Mouse (Mus musculus) erythroblast, embryonic 14.5 days (primary cell): ENCODE data around the gene Neurl2.

Source experiments
- GATA1 ChIP-seq: IDR thresholded peaks from 2 replicates; pipeline ENCODE4 v1.6.1; 2012; ENCODE audit warnings: low read length, inconsistent platforms, mixed read lengths
- TAL1 ChIP-seq: IDR thresholded peaks from 3 replicates; pipeline ENCODE4 v1.6.1; 2012; ENCODE audit warnings: low read length, inconsistent platforms, mixed read lengths

- TF ChIP-seq TAL1 (no peak), GATA1 (no peak)
Observed at GRCm38 (mm10) chr2:164868491-164868890, 35.2 kb upstream of the Neurl2 start.
